16 mouse cellular contexts compared by ENCODE assay signal in genomic region chr14:23846706-23847105, GRCm38 (mm10).
DNase-seq lines count a peak whose midpoint lies in the region; TF ChIP-seq lines count a peak whose summit lies in the region.
"Had no signal": no experiment of that assay in that cellular context is flagged by ENCODE, and none has a peak within 500 bp of the region (broad histone marks: within the 10 kb centered on the region; RNA-seq: fewer than 3 reads in every experiment).

No protein-coding gene starts in this region.

- H3K27ac ChIP-seq in left cerebral cortex, adult 2 months, result peak overlapping the region; percentile 55
- H3K27ac ChIP-seq: embryonic facial prominence, embryonic 13.5 days; forebrain, embryonic 13.5 days; forebrain, embryonic 15.5 days had no signal

- peak; percentile 27 for DNase-seq in adrenal gland, postnatal 14 days
- DNase-seq in adrenal gland, adult 18-20 months (ENCODE audit: low spot score in 2 of 2), result no peak
- DNase-seq in left cerebral cortex, adult 2 months (ENCODE audit: extremely low spot score in 1 of 2, low spot score in 2 of 2), result no peak
- no peak for DNase-seq in left cerebral cortex, adult 18-20 months (ENCODE audit: low spot score in 2 of 2)
- no peak for DNase-seq in layer of hippocampus, adult 9-11 months
- DNase-seq: adrenal gland, adult 8-10 months; adrenal gland, postnatal 25 days; cerebellum, adult 11-12 months; cerebellum, adult 2 months; cerebellum, adult 9-10 months; cerebellum, postnatal 10 days; cerebellum, postnatal 25 days; forebrain, postnatal 0 days had no signal

- no peak overlapping the region for H3K4me3 ChIP-seq in left cerebral cortex, adult 2 months
- H3K4me3 ChIP-seq: embryonic facial prominence, embryonic 13.5 days; forebrain, embryonic 13.5 days; forebrain, embryonic 15.5 days had no signal

- intact Hi-C loops in left cerebral cortex, adult 2 months (cut with DNase I), result loop anchor here (5.0 kb wide), 1 partner anchor 156 kb away; no protein-coding TSS in a partner anchor

- no peak for TF ChIP-seq CTCF in left cerebral cortex, adult 2 months (IDR thresholded peaks at IDR 0.05)
